Mouse (Mus musculus) hindbrain, embryonic 14.5 days (tissue): ENCODE data around the gene Slc12a5. TPM values are rescaled to one million over a fixed set of nuclear protein-coding genes. Genes with fewer than 3 reads are reported as not detected.

Source experiments
- ATAC-seq: fragments of 200-750 bp; cut with Nextera tagmentation; 2 replicates; pipeline ENCODE4 v1.8.0; 2017; ENCODE audit warnings: moderate number of reproducible peaks, mild to moderate bottlenecking, moderate TSS enrichment, moderate library complexity; ENCODE audit not compliant: low FRiP score
- DNase-seq: peaks from one replicate; pipeline ENCODE4 v3.0.0-alpha.2; 2015; ENCODE audit warnings: low spot score
- H3K27ac ChIP-seq: fragments of 300-500 bp; sonication (generic); 2 replicates; pipeline ENCODE4 v1.5.1; 2014; ENCODE audit warnings: mild to moderate bottlenecking, moderate library complexity
- H3K27me3 ChIP-seq: fragments of 300-500 bp; sonication (generic); 2 replicates; pipeline ENCODE4 v1.6.1; 2014; ENCODE audit warnings: mild to moderate bottlenecking, low read length, mixed read lengths; ENCODE audit not compliant: control insufficient read depth, insufficient read depth
- H3K36me3 ChIP-seq: fragments of 300-500 bp; sonication (generic); replicated peaks from 2 replicates; pipeline ENCODE4 v1.6.1; 2014; ENCODE audit not compliant: control insufficient read depth, insufficient read depth
- H3K4me1 ChIP-seq: fragments of 300-500 bp; sonication (generic); replicated peaks from 2 replicates; pipeline ENCODE4 v1.6.1; 2014; ENCODE audit warnings: antibody characterized with exemption, low read length, mixed read lengths; ENCODE audit not compliant: control insufficient read depth, insufficient read depth
- H3K4me2 ChIP-seq: fragments of 300-500 bp; sonication (generic); replicated peaks from 2 replicates; pipeline ENCODE4 v1.6.1; 2014; ENCODE audit warnings: mild to moderate bottlenecking, moderate library complexity
- H3K4me3 ChIP-seq: fragments of 300-500 bp; sonication (generic); replicated peaks from 2 replicates; pipeline ENCODE4 v1.5.1; 2014; ENCODE audit warnings: mild to moderate bottlenecking, low read length
- H3K9ac ChIP-seq: fragments of 300-500 bp; sonication (generic); 2 replicates; pipeline ENCODE4 v1.6.1; 2014
- H3K9me3 ChIP-seq: fragments of 300-500 bp; sonication (generic); 2 replicates; pipeline ENCODE4 v1.6.1; 2016; ENCODE audit warnings: low read length; ENCODE audit not compliant: control insufficient read depth
- WGBS: fragments of 180-500 bp; shearing (Covaris S2); extraction: QIAGEN DNeasy Blood & Tissue Kit; methylation state at CpG from one replicate; pipeline ENCODE4 v1.1.7; 2014; 5-methylcytosine and 5-hydroxymethylcytosine counted together
- polyA plus RNA-seq: library from polyadenylated mRNA; unstranded; fragments of >200 nt; fragmentation: Nextera tagmentation; extraction: Ambion mirVana; gene quantifications from 2 replicates; pipeline ENCODE4 v1.2.1, GENCODE M21; 2014

Slc12a5 gene
- 62.1 and 73.6 TPM in 2 replicates for polyA plus RNA-seq

DNA sequence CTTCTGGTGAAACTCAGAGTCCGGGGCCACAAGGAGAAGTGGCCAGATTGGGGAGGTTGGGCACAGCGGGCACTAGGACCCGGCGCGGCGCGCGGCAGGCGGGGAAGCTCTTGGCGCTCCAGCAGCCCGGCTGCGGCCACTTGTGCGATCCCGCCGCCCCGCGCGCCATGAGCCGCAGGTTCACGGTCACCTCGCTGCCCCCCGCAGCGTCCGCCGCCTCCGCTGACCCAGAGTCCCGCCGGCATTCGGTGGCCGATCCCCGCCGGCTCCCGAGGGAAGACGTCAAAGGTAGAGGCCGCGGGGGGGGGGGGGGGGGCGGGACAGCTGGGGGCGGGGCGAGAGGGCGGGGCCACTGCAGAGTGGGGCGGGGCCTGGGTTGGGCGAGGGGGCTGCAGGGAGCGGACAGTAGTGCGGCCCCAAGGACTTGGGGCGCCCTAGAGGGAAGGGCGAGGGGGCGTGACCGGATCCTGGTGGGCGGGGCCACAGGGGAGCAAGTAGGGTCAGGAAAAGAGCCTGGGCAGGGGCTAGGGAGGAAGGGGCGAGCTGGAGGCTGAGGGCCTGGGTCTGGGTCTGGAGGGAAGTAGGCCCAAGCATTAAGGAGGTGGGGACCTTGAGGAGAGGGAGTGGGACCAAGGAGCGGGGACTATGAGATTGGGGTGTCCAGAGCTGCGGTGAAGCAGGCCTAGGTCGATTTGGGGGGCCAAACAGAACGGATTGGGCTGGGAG lies at the start of gene Slc12a5:
Gene Slc12a5, plus strand, starts transcription at position 87 of the 726 bp plus-strand sequence.
- Histone ChIP-seq H3K9ac (peak within 1 kb of the TSS; percentile 58), H3K9me3 (no peaks in the 10 kb centered on the region), H3K36me3 (no peaks in the 10 kb centered on the region), H3K4me1 (peaks cover 39% of the 10 kb centered on the region), H3K4me2 (peak within 1 kb of the TSS; percentile 69), H3K27ac (peak within 1 kb of the TSS; percentile 45; the same call in 1 of the 2 replicates), H3K27me3 (no peaks in the 10 kb centered on the region), H3K4me3 (peak within 1 kb of the TSS; percentile 55)
- WGBS: under 1% methylated on average over 33 of the region's 54 CpGs
- peak; percentile 68 for DNase-seq
- peak; percentile 57; the same call in 1 of the 2 replicates for ATAC-seq

GRCm38 (mm10) chr2:164911086-164912048 lies 49.2 kb upstream of the Slc12a5 start, which contains the start of gene Zfp335:
Gene Zfp335, minus strand, starts transcription at chr2:164911757.
- ATAC-seq: peak; percentile 84
- Histone ChIP-seq H3K27me3 (no peaks in the 10 kb centered on the region), H3K4me1 (peaks cover 16% of the 10 kb centered on the region), H3K4me2 (peak within 1 kb of the TSS; percentile 97), H3K4me3 (peak within 1 kb of the TSS; percentile 75), H3K27ac (peak within 1 kb of the TSS; percentile 97), H3K9me3 (0 out of 2 replicates have a peak, but pooled peaks cover under 1% of the 10 kb centered on the region), H3K9ac (peak within 1 kb of the TSS; percentile 73), H3K36me3 (peaks cover 28% of the 10 kb centered on the region)
- WGBS: under 1% methylated on average over 83 of the region's 91 CpGs
- peak; percentile 90 for DNase-seq

DNA sequence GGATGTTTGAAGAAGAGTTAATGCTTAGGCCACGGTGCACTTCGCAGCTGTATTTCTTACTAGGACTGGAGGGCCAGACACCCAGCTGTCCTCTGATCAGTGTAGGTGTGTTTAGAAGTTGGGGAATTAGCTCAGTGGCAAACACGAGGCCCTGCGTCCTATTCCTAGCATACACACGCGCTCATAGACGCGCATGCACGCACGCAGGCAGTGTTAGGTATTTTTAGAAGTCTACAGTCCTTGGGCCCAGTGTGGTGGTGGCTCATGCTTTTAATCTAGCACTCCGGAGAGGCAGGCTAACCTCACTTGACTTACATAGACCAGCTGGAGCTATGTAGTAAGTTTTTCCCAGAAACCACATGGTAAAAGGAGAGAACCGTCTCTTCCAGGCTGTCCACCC lies 48.5 kb upstream of the Slc12a5 start:
- peak overlapping the region; percentile 97 for H3K4me2 ChIP-seq
- peak overlapping the region; percentile 73 for H3K9ac ChIP-seq
- WGBS: 19% methylated on average over 12 of the region's 12 CpGs
- peaks cover 16% of the 10 kb centered on the region for H3K4me1 ChIP-seq
- H3K27me3 ChIP-seq: no peaks in the 10 kb centered on the region
- H3K27ac ChIP-seq: peak overlapping the region; percentile 97
- no peaks in the 10 kb centered on the region for H3K9me3 ChIP-seq
- no peak for ATAC-seq
- H3K4me3 ChIP-seq: peak overlapping the region; percentile 75
- peaks cover 21% of the 10 kb centered on the region for H3K36me3 ChIP-seq
- no peak for DNase-seq

DNA sequence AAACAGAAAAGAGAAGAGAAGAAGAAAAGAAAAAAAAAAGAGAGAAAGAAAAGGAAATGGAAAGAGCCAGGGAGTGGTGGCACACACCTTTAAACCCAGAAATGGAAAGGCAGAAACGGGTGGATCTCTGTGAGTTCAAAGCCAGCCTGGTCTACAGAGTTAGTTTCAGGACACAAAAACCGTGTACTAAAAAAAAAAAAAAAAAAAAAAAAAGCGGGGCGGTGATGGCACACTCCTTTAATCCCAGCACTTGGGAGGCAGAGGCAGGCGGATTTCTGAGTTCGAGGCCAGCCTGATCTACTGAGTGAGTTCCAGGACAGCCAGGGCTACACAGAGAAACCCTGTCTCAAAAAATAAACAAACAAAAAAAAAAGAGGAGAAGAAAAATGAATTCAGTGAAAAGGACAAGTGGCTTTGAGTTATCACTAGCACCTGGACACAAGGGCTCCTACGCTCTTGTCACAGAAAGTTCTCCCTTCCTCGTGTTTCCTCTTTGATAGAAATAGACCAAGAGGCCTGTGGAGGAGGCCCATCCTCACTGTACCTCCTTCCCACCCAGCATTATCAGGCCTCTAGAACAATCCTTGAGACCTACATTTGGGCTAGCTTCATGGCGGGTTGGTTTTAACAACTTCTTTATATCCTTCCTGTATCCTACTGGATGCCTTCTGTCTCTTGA lies 47.7 kb upstream of the Slc12a5 start:
- WGBS: 87% methylated on average over 7 of the region's 9 CpGs
- no peak for ATAC-seq
- H3K36me3 ChIP-seq: peaks cover 13% of the 10 kb centered on the region
- peaks cover 16% of the 10 kb centered on the region for H3K4me1 ChIP-seq
- no peak for DNase-seq
- peak overlapping the region; percentile 97 for H3K4me2 ChIP-seq
- no peaks in the 10 kb centered on the region for H3K27me3 ChIP-seq
- H3K4me3 ChIP-seq: peak overlapping the region; percentile 75; the same call in 1 of the 2 replicates
- H3K9me3 ChIP-seq: no peaks in the 10 kb centered on the region
- H3K9ac ChIP-seq: peak overlapping the region; percentile 73
- H3K27ac ChIP-seq: no peak overlapping the region

- H3K4me2 ChIP-seq: no peak overlapping the region
- no peak overlapping the region for H3K27ac ChIP-seq
- peaks cover 8% of the 10 kb centered on the region for H3K36me3 ChIP-seq
- H3K4me1 ChIP-seq: peaks cover 16% of the 10 kb centered on the region
- no peak overlapping the region for H3K9ac ChIP-seq
- 95% methylated on average over 2 of the region's 2 CpGs for WGBS
- H3K4me3 ChIP-seq: no peak overlapping the region
- H3K9me3 ChIP-seq: no peaks in the 10 kb centered on the region
- ATAC-seq: no peak
- DNase-seq: no peak
- H3K27me3 ChIP-seq: no peaks in the 10 kb centered on the region
These were observed 47.2 kb upstream of the Slc12a5 start for GRCm38 (mm10) chr2:164913428-164913786.

GRCm38 (mm10) chr2:164916820-164917219 lies 43.8 kb upstream of the Slc12a5 start:
- H3K4me3 ChIP-seq: no peak overlapping the region
- H3K9ac ChIP-seq: no peak overlapping the region
- H3K27ac ChIP-seq: no peak overlapping the region
- H3K4me2 ChIP-seq: no peak overlapping the region
- DNase-seq (no peak), ATAC-seq (no peak)
- no peaks in the 10 kb centered on the region for H3K27me3 ChIP-seq
- H3K36me3 ChIP-seq: no peaks in the 10 kb centered on the region; the same call in 1 of the 2 replicates
- no peaks in the 10 kb centered on the region for H3K9me3 ChIP-seq
- peaks cover 6% of the 10 kb centered on the region for H3K4me1 ChIP-seq
- 86% methylated on average over 5 of the region's 5 CpGs for WGBS

GRCm38 (mm10) chr2:164917371-164917770 lies 43.2 kb upstream of the Slc12a5 start:
- Histone ChIP-seq H3K4me1 (peaks cover 6% of the 10 kb centered on the region), H3K9me3 (no peaks in the 10 kb centered on the region), H3K4me3 (no peak overlapping the region), H3K27me3 (no peaks in the 10 kb centered on the region), H3K9ac (no peak overlapping the region), H3K4me2 (no peak overlapping the region), H3K27ac (no peak overlapping the region), H3K36me3 (no peaks in the 10 kb centered on the region; the same call in 1 of the 2 replicates)
- DNase-seq (no peak), ATAC-seq (no peak)
- WGBS: 64% methylated on average over 10 of the region's 10 CpGs

- Histone ChIP-seq H3K9ac (no peak overlapping the region), H3K4me1 (peaks cover 4% of the 10 kb centered on the region), H3K36me3 (no peaks in the 10 kb centered on the region; the same call in 1 of the 2 replicates), H3K9me3 (no peaks in the 10 kb centered on the region), H3K4me3 (no peak overlapping the region), H3K4me2 (no peak overlapping the region), H3K27me3 (no peaks in the 10 kb centered on the region), H3K27ac (no peak overlapping the region)
- DNase-seq (no peak), ATAC-seq (no peak)
- WGBS: 65% methylated on average over 4 of the region's 5 CpGs
These were observed 42.3 kb upstream of the Slc12a5 start for GRCm38 (mm10) chr2:164918325-164918724.
